Mouse (Mus musculus) cerebellum, postnatal 14 days (tissue): ENCODE measurements around the gene Ankrd61.

Experiments
- DNase-seq, 2 experiments: peaks; one replicate each; pipeline ENCODE4 v3.0.0; 2021; ENCODE audit warnings: mixed read lengths in 2 of 2

Gene Ankrd61

DNA sequence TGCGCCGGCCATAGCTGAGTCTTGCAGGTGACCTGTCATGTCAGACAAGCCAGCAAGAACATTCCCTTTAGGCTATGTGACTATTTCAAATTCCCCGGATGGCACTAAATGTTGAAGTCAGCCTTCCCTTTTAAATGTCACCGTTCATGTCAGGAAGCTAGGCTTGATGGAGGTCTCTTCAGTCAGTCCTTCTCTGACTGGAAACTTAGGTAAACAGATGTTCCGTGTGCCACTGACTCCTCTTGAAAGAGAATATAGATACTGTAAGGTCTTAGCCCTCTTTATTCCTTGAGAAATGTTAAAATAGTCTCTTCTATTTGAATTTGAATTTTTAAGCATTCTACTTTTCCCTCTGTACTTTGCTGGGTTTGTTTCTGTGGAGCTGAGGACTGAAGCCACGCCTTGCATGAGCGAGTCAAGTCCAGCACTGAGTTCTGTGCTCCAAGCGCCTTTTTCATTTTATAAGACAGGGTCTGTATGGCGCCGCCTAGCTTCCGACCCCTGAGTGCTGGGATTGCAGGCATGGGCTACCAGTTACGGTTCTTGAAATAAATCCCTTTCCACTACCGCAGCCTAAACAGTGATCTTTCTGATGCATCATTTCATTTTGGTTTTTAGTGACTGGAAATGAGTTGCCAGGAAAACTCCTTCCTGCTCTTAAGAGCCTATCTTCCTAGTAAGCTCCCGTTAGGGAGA is at the start of gene Ankrd61:
Gene Ankrd61 (minus strand): TSS at position 51 of the 696 bp plus-strand sequence.
- DNase-seq, result no peak

DNA sequence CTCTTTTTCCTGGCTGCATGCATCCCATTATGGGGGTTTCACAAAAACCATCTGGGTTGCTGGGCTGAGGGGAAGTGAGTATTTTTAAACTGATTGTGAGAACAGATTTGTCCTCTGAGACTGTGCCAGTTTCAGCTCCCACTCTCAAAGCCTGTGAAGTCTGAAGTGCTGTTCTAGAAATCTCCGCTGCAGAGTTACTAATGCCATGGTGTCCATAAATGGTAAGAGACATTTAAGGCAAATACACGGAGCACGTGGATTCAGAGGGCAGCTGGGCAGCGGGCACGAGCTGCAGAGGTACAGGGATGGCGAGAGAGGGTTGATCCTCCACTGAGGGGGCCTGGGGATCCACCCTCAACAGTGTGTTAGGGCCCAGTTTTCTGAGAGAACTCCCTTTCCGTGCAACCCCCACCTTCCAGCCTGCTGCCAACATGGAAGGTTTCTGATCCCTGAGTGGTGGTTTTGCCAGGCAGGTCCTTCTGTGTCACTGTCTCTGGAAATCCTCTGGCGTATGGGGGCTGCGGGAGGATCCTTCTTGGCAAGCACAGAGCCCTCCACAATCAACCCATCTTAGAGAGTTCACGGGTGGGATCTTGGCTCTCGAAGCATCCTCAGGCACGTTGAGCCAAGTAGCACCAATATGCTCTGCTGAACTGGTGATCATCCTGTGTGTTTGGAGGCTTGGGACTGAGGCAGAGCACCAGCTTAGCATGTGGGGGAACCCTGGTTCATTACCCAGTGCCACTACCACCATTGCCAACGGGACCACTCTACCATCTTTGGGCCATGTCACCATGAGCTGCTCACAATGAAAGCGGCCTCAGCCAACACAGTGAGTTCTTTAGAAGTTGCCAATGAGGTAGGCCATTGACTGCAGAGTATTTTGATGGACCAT is 46.0 kb upstream of the Ankrd61 start:
- peak; percentile 18 to 37 for DNase-seq

DNA sequence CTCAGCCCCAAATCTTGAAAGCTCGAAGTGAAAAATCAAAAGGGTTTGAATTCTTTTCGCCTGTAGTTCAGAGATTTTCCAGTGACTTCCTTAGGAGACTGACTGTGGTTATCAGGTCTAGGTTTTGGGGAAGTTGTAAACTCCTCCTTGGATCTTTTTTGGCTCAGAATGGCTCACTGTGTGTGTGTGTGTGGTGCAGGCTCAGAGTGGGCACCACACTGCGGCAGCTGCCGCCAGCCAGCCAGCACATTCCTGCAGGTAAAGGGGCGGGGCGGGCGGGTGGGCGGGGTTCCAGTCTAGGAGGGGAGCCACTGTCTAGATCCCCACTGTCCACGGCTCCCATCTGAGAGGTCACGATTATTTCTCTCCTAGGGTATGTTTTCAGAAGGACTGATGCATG is 44.1 kb upstream of the Ankrd61 start:
- no peak for DNase-seq

DNA sequence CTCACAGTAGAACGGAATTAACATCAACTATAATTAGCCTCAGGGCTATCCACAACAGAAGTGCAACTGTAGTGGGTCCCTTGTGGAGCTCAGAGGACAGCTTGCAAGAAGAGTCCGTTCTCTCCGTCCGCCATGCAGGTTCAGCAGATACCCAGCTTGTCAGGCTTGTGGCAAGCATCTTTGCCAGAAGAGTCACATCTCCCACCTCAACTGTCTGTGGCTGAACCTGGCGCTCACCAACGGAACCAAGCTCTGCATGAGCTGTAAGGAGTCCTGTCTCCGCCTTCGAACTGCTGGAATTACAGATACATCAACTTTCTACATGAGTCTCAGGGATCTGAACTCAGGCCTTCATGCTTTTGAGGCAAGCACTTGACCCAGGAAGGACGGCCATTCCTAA is 38.7 kb upstream of the Ankrd61 start:
- no peak for DNase-seq

DNA sequence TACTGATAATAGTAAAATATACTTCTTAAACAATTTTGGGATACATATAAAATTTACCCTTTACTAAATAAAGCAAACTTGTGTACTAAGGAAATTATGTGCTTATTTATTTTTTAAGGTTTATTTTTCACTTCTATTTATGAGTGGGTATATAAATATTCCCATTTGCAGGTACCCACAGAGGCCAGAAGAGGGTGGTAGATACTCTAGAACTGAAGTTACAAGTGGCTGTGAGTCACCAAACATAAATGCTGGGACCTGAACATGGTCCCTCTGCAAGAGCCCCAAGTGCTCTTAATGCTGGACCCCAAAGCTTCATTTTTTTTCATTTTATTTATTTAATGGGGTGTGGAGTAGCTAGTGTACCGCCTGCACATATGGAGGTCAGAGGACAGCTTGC is 36.4 kb upstream of the Ankrd61 start:
- no peak for DNase-seq

DNA sequence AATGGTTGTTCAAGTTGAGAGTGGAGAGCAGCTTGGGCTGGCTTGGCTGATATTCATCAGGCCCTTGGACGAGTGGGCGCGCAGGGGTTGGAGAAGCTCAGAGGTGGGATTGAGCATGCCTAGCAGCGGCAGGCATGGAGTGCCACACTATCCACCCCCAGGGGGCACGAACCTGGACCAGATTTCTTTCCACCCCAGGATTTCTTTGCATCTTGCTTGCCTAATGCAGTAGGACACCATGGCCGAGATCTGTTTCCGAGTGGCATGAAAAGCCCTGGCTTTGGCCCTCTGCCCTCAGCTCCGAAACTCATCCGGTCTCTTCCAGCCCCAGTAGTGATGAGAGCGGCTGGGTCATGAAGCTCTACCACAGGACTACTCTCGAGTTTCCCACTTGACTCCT is 35.9 kb upstream of the Ankrd61 start:
- DNase-seq, result peak; percentile 21 to 26

DNA sequence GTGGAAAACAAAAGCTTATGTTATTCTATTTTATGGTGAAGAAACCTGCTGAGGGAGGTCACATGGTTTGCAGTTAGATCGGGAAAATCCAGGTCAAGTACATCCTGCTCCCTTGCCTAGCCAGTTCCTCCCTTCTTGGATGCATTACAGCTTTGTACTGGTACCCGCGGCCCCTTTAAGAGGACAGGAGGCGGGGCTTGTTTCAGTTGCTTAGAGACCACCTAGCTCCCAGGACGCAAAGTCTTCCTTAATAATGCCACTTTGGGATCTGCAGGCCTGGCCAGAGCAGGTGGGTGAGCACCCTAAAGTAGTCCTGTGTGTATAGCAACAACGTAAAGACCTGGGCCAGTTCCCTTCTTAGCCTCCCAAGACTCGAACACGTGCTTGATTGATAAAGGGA is 35.3 kb upstream of the Ankrd61 start, which contains the start of gene Rsph10b:
Gene Rsph10b (plus strand): TSS at position 205 of the 400 bp plus-strand sequence.
- peak; percentile 17 to 18 for DNase-seq

DNA sequence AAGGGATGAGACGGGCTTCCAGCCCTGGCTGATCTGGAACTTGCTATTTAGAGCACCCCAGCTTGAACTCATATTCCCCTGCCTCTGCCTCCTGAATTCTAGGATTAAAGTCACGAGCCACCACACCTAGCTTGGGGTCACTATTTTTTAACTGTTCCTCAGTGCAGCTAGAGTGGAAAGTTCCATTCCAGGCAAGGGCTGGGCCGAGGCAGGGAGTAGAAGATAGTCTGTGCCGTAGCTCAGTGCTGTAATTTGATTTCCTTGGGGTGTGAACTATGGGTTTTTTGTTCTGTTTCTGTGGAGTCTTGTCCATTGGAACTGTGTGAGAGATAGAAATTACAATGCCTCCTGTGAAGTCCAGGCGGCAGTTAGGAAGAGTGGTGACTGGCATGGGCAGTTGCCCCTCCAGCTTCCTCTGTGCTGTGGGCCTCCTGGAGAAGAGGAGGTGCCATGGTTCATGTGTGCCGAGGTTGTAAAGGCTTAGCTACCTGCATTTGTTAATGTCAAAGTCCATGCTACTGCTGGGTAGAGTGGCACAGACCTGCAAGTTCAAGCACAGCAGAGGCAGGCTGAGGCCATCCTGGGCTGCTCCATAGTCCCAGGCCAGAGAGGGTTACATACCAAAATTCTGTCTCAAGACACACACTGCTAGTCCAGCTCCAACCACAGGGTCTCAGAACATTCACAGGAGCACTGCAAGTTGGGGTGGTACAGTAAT is 34.5 kb upstream of the Ankrd61 start:
- no peak for DNase-seq

DNA sequence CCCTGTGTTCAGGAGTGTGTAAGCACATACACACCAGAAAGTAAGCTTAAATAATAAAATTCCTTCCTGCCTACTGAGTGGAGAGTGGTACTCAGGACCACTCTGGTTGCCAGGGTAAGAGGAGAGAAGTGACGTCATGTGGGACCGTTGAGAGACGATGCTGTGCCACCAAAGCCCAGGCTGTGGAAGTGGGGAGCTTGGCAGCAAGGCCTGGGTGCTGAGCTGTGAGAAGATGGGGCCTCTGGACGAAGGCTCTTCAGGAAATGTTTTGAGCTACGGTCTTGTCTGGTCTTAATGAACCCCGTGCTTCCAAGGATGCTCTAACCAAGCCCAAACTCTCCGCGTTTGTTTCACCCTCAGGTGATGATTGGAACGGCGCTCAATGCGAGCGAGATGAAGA is 33.2 kb upstream of the Ankrd61 start:
- DNase-seq, result no peak

DNA sequence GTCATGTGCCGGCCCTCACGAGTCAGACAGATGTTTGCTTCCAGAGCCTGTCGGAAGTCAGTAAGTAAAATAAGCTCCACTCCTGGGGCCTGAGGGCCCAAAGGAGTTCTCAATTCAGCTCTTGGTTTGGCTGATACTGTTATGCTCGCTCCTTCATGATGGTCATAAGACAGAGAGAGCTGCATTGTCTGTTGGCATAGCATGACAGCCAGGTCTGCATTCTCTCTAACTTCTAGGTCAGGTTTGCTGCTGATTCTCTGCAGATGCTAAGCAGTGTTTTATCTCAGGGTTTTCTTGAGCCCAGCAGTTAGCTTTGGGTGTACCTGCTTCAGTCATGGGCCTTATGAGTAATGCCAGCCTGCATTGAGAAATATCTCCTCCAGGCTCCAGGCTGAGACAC is 31.8 kb upstream of the Ankrd61 start:
- no peak for DNase-seq

DNA sequence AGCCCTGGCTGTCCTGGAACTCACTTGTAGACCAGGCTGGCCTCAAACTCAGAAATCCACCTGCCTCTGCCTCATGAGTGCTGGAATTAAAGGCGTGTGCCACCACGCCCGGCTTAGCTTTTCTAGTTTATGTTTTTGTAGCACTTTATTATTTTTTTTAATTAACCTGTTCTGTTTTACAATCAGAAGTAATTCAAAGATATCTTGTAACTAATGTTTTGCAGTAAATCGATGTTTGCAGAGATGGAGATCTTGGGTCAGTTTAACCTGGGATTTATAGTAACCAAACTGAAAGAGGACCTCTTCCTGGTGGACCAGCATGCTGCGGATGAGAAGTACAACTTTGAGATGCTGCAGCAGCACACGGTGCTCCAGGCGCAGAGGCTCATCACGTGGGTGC is 30.4 kb upstream of the Ankrd61 start, which contains the start of gene Gm42421:
Gene Gm42421 (plus strand): TSS at position 301 of the 400 bp plus-strand sequence.
- no peak for DNase-seq

DNA sequence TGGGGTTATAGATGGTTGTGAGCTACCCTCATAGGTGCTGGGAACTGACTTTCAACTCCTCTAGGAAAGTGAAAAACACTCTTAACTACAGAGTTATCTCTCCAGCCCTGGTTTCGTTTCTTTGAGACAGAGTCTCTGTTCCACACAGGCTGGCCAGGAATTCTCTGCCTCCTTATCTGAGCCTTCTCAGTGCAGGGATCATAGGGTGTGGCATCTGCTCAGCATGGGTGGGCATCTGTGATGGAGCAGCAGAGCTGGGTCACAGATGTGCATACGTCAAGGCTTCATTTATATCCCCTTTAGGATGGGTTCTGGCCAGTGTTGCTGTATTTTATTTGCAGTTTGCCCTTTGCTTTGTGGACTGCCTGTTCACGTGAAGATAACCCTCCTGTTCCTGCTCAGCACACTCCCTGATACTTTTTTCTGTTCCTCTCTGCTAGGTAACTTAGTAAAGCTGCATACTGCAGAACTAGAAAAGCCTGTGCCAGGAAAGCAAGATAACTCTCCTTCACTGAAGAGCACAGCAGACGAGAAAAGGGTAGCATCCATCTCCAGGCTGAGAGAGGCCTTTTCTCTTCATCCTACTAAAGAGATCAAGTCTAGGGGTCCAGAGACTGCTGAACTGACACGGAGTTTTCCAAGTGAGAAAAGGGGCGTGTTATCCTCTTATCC is 27.4 kb upstream of the Ankrd61 start:
- DNase-seq, result no peak

DNA sequence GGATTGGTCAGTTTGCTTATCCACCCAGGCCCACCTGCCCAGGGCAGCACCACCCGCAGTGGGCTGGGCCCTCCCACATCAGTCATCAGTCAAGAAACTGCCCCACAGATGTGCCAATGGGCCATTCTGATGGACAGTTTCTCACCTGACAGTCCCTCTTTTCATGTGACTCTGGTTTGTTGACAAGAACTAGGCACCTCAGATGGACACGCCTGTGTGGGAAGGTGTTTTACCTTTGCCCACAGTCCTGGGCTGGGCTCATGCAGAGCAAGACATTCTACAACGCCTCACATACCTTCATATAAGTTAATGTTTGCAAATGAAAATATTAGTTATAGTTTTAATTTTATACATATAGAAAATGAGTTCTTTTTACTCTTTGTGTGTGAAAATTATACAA is 20.6 kb upstream of the Ankrd61 start:
- no peak for DNase-seq

DNA sequence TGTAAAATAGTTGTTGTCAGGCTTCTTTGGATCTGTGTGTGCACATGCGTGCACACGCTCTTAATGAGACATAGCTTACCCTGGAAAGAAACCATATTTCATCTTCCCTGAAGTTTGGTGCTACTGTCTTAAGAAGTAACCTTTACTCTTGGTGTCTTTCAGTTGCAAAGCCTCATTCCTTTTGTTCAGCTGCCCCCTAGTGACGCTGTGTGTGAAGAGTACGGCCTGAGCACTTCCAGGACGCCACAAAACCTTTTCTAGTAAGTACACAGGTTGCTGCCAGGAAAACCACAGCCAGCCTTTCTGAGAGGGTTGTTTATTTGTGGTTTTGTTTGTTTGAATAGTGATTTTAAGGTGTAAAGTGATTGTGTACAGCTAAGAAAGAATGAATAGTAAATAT is 19.9 kb upstream of the Ankrd61 start:
- peak; percentile 44 to 52 for DNase-seq

DNA sequence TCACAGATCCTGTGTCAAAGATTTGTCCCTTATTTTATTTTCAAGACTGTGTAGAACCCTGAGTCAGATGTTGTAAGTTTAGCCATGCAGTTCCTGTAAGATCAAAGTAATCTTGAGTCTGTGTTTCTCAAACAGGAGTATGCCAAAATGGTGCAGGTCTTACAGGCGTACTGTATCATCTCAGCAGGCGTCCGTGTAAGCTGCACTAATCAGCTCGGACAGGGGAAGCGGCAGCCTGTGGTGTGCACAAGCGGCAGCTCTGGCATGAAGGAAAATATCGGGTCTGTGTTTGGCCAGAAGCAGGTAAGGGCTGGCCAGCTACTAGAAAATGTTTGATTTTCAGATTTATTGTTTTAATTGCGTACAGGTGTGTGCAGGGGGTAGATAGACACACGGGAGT is 18.7 kb upstream of the Ankrd61 start:
- DNase-seq, result peak; percentile 33 to 36

DNA sequence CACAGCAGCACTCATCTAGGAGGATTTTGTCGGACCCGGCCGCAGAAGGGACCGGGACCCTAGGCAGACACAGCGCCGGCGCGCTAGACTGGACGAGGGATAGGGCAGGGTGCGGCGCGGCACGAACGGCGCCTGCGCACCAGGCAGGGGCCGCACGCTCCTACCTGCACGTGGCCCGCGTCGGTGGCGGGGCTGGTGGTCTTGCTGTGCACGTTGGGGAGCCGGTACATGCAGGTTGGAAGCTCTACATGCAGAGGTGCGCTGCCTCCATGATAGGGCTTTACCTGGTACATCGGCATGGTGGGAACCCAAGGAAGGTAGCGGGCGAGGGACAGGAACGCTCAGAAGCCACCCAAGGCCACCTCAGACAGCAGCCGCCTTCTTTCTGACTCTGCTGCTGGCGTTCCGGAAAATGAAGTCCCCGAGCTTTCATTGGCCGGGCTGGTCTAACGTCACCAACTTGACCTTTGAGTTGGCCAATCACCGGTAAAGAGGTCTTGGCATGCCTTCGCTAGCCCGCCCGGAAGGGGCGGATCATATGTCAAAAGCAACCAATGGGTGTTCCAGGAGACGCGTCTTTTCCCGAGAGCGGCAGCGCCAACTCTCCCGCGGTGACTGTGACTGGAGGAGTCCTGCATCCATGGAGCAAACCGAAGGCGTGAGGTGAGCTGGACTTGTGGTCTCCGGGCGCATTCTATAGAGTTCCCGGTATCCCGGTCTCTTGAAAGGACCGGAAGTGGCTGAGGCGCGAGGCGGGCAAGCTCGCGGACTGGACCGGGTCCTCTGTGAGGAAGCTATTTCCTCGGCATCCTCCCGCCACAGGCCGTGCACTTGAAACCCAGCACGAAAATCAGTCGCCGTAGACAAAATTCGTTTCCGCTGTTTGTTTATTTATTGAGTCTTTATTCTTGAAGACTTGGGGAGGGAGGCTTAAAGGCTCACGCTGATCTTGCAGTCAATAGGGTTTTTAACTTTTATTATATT is 12.2 kb upstream of the Ankrd61 start, which contains the start of the genes Aimp2 and Pms2:
Gene Aimp2 (minus strand): TSS at position 431 of the 984 bp plus-strand sequence.
Gene Pms2 (plus strand): TSS at position 548 of the 984 bp plus-strand sequence.
- DNase-seq, result peak; percentile 95 to 97

DNA sequence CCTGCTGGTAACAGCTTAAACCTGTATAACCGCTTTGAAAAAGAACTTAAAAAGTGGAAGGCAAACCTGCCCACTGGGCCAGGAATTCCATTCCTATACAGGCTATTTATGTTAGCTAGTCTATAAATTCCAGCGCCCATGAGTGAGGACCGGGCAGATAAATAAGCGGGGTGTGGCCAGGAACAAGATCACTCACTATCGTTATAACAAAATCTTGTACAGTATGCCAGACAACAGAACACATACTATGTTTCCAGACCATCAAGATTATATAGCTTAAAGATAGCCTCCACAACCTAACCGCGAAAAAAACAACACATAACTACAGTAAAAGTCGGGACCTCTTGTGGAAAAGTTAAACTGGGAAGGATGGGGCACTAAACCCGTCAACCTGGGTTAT is 11.4 kb upstream of the Ankrd61 start:
- no peak for DNase-seq

DNA sequence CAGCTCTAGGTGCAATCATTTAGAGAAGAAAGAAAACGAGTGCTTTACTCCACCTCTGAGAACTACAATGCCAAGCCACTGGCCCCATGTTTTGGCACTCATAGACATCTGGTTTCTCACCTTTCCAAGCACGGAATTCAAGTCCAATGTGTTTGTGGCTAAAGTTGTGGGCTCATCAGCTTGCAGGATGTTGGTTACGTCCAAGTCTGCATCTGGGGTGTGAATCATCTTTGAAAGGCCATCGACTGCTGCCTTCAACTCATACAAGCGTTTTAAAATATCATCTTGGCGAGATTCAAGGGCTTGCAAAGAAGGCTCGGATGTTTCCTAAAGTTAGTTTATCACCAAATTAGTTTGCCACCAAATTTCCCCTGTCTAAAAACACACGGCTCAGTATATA is 8.9 kb upstream of the Ankrd61 start:
- DNase-seq, result no peak

DNA sequence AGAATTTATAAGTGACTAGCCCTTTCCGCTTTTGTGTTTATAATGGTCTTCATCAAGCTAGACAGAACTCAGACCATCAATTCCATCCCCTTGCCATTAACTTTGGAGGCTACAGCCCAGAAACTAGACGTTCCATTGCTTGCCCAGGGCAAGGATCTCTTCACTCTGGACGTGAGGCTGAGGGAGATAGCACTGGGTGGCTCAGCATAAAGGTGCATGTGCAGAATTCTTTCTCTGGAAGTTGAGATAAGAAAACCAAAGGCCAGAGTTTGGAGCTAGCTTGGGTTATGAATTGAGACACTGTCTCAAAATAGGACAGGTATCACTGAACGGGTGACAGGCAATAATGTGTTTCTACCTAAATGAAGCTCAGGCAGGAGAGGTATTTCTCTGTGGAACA is 6.3 kb upstream of the Ankrd61 start:
- DNase-seq, result no peak

DNA sequence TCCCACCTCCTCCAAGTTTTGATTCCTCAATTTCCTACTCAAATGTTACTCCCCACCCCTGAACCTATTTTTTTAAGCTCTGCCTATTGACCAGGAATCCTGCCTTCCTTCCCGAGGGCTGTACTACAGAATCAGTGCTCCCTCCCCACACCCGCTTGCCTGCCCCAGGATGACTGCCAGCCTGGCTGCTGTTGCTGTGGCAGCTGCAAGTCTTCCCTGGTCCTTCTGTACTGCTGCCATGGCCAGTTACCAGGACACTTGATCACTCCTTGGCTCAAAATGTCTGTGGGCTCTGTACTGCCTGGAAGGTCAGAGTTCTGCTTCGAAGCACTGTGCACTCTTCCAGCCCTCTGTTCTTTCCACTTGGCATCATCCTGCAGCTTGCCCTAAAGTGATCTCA is 4.6 kb upstream of the Ankrd61 start:
- DNase-seq, result peak; percentile 13 to 35

DNA sequence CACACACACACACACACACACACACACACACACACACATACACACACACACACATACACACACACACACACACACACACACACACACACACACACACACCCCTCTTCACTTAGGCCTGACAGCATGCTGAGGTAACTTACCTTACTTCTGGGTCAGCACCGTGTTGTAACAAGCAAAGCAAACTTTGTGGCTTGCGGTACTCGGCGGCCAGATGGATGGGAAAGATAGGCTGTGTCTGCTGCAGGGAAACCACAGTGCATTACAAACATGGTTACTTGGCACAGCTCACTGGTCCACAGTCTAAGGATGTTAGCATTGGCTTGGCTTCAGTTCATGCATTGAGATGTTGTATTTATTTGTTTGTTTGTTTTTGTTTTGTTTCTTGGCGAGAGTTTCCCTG is 4.1 kb downstream of the Ankrd61 start:
- DNase-seq, result no peak
